8 mouse cellular contexts compared by ENCODE assay signal in genomic region chr2:121170481-121170971, GRCm38 (mm10). TPM values are rescaled to one million over a fixed set of nuclear protein-coding genes. Genes with fewer than 3 reads are reported as not detected.
A peak's percentile ranks its signal among the peaks of the same experiment; 100 is the strongest.
DNase-seq lines count a peak whose midpoint lies in the region; ATAC-seq and TF ChIP-seq lines count a peak whose summit lies in the region.

TSS of gene Tubgcp4 (plus strand) at chr2:121170654.

- H3K4me2 ChIP-seq in forebrain, embryonic 11.5 days (ENCODE audit: low read depth, low read length, severe bottlenecking): peak within 1 kb of the TSS; percentile 84
- H3K4me2 ChIP-seq in stomach, embryonic 16.5 days (ENCODE audit: low read depth, low read length): peak within 1 kb of the TSS; percentile 76

- ATAC-seq in forebrain, embryonic 11.5 days (replicated peaks; ENCODE audit: low FRiP score): no peak; the same call in none of the 2 replicates
- ATAC-seq in stomach, embryonic 16.5 days (ENCODE audit: insufficient read depth, low FRiP score): peak; percentile 41; the same call in 1 of the 2 replicates

- no peak for TF ChIP-seq CTCF in layer of hippocampus, adult 2 months (conservative IDR thresholded peaks at IDR 0.05)

- DNase-seq in embryo, embryonic 10 days (ENCODE audit: low spot score): peak; percentile 65
- no peak for DNase-seq in embryo, embryonic 9.5 days (ENCODE audit: extremely low spot score)
- DNase-seq in adrenal gland, adult 2 months: peak; percentile 80
- DNase-seq in forebrain, embryonic 11.5 days (ENCODE audit: low spot score): no peak
- DNase-seq in heart, postnatal 36 days: peak in 1 of 2 experiments; percentile 61
- no peak for DNase-seq in layer of hippocampus, adult 2 months (ENCODE audit: low spot score in 2 of 2)
- DNase-seq in lung, postnatal 10 days: peak; percentile 63

- no peaks in the 10 kb centered on the region for H3K27me3 ChIP-seq in forebrain, embryonic 11.5 days (ENCODE audit: control insufficient read depth, insufficient read depth, low read length)
- no peaks in the 10 kb centered on the region for H3K27me3 ChIP-seq in stomach, embryonic 16.5 days (ENCODE audit: control insufficient read depth, insufficient read depth, low read length)

- peak within 1 kb of the TSS; percentile 61 for H3K4me3 ChIP-seq in forebrain, embryonic 11.5 days (ENCODE audit: low read depth, low read length)
- H3K4me3 ChIP-seq in layer of hippocampus, adult 2 months: peak within 1 kb of the TSS; percentile 99
- H3K4me3 ChIP-seq in stomach, embryonic 16.5 days (replicated peaks; ENCODE audit: low read length): peak within 1 kb of the TSS; percentile 97

- intact Hi-C loops in heart, postnatal 36 days (cut with DNase I): loop anchor here (2.0 kb wide), 1 partner anchor 30 kb away; the partner anchor contains the start of genes Adal and Lcmt2

- under 1% methylated on average over 36 of the region's 38 CpGs for WGBS in forebrain, embryonic 11.5 days
- under 1% methylated on average over 38 of the region's 38 CpGs for WGBS in stomach, embryonic 16.5 days

- H3K9ac ChIP-seq in forebrain, embryonic 11.5 days (ENCODE audit: low read length): peak within 1 kb of the TSS; percentile 83
- peak within 1 kb of the TSS; percentile 92 for H3K9ac ChIP-seq in stomach, embryonic 16.5 days (ENCODE audit: low read length)

- no peaks in the 10 kb centered on the region; the same call in 1 of the 2 replicates for H3K36me3 ChIP-seq in forebrain, embryonic 11.5 days (ENCODE audit: control insufficient read depth, insufficient read depth, low read length)
- no peaks in the 10 kb centered on the region for H3K36me3 ChIP-seq in stomach, embryonic 16.5 days (ENCODE audit: control insufficient read depth, insufficient read depth, low read length)

- H3K27ac ChIP-seq in forebrain, embryonic 11.5 days (ENCODE audit: low read depth, low read length): peak within 1 kb of the TSS; percentile 71
- peak within 1 kb of the TSS; percentile 92 for H3K27ac ChIP-seq in layer of hippocampus, adult 2 months
- H3K27ac ChIP-seq in stomach, embryonic 16.5 days (ENCODE audit: low read length): peak within 1 kb of the TSS; percentile 91

- no peaks in the 10 kb centered on the region for H3K9me3 ChIP-seq in forebrain, embryonic 11.5 days (ENCODE audit: control insufficient read depth, low read length)
- H3K9me3 ChIP-seq in stomach, embryonic 16.5 days (replicated peaks; ENCODE audit: control insufficient read depth, low read length): no peaks in the 10 kb centered on the region

- H3K4me1 ChIP-seq in forebrain, embryonic 11.5 days (replicated peaks; ENCODE audit: control insufficient read depth, insufficient read depth, low read length): peaks cover 9% of the 10 kb centered on the region; the same call in 1 of the 2 replicates
- peaks cover 18% of the 10 kb centered on the region for H3K4me1 ChIP-seq in stomach, embryonic 16.5 days (ENCODE audit: control insufficient read depth, insufficient read depth, low read length)

RNA-seq across cellular contexts. Expression of gene Tubgcp4, which starts in this region (rescaled TPM):
- total RNA-seq in adrenal gland, adult 2 months (2021): 10 to 100 TPM; 38.6 to 42.4 TPM
- polyA plus RNA-seq in adrenal gland, adult 2 months (2012; rRNA removed): 28.4 and 42.1 TPM in 2 replicates
- 84.5 and 84.8 TPM in 2 replicates for polyA plus RNA-seq in forebrain, embryonic 11.5 days (2014; fragmentation: Nextera tagmentation; extraction: Ambion mirVana)
- total RNA-seq in heart, postnatal 36 days (2021): 10 to 100 TPM; 15.7 to 16.3 TPM
- 10 to 100 TPM; 39.0 to 42.3 TPM for total RNA-seq in layer of hippocampus, adult 2 months (2021)
- polyA plus RNA-seq in stomach, embryonic 16.5 days (2015; fragmentation: Nextera tagmentation; extraction: Ambion mirVana): 47.6 and 50.3 TPM in 2 replicates

Comparison
In these comparisons a context has a peak if more than half of its experiments do, and no peak if none do; other contexts are left out.
1. DNase-seq: peak in embryo, embryonic 10 days (single experiment), adrenal gland, adult 2 months (single experiment) and lung, postnatal 10 days (single experiment); none in embryo, embryonic 9.5 days (single experiment), forebrain, embryonic 11.5 days (single experiment) and layer of hippocampus, adult 2 months (0 of 2).
2. Peak in every context shown above with its lines, with median percentiles within 50 percentile points of each other: H3K27ac ChIP-seq and H3K4me3 ChIP-seq.